Mouse (Mus musculus) hematopoietic stem cell, adult 5-6 weeks (primary cell): ENCODE results near the gene Cpsf4. TPM values are rescaled to one million over a fixed set of nuclear protein-coding genes. Genes with fewer than 3 reads are reported as not detected.
"Not testable (repeated sequence)": the region's sequence is repeated elsewhere in the genome, so short reads cannot be mapped to it uniquely, and the experiment has no call there.

Source experiments
- ATAC-seq, 2 experiments: fragments of 125-278 bp in 1 of 2; replicated peaks in 1 of 2; 2 replicates each; pipeline ENCODE4 v1.8.0; 2016 to 2017; ENCODE audit warnings: inconsistent platforms in 2 of 2, mild to moderate bottlenecking in 2 of 2, moderate number of reproducible peaks in 2 of 2, low read depth in 1 of 2, moderate TSS enrichment in 1 of 2; ENCODE audit not compliant: low FRiP score in 2 of 2, poor library complexity in 2 of 2, severe bottlenecking in 2 of 2, insufficient read depth in 1 of 2, low TSS enrichment in 1 of 2
- total RNA-seq: library from RNA; stranded (forward); fragments of 172-1452, 232-1000 nt; gene quantifications from 2 replicates; pipeline ENCODE4 v1.2.3, GENCODE M21; 2017

Cpsf4 gene
- total RNA-seq, result 44.4 and 44.5 TPM in 2 replicates

GRCm38 (mm10) chr5:145166536-145167305 lies at the start of gene Cpsf4, which contains the start of gene Ptcd1:
Gene Cpsf4 (plus strand): TSS chr5:145167213.
Gene Ptcd1 (minus strand): TSS chr5:145167108.
- peak; percentile 93 for ATAC-seq

GRCm38 (mm10) chr5:145118005-145118404 lies 49.0 kb upstream of the Cpsf4 start:
- ATAC-seq, result no peak

GRCm38 (mm10) chr5:145118461-145118860 lies 48.6 kb upstream of the Cpsf4 start:
- ATAC-seq, result no peak

- ATAC-seq, result no peak
These were observed 47.6 kb upstream of the Cpsf4 start for GRCm38 (mm10) chr5:145119385-145119784.

GRCm38 (mm10) chr5:145120921-145121320 lies 46.1 kb upstream of the Cpsf4 start:
- ATAC-seq, result no peak

DNA sequence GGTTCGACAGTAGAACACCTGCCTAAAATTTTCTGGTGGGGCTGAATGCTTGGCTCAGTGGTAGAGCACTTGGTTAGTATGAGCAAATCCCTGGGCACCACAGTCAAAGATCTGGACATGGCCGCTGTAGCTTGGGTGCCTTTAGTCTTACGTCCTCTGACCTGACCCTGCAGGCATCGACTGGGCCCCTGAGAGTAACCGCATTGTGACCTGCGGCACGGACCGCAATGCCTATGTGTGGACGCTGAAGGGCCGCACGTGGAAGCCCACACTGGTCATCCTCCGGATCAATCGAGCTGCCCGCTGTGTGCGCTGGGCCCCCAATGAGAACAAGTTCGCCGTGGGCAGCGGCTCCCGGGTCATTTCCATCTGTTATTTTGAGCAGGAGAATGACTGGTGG lies 43.6 kb upstream of the Cpsf4 start:
- ATAC-seq, result no peak

- ATAC-seq, result no peak
These were observed 40.4 kb upstream of the Cpsf4 start for GRCm38 (mm10) chr5:145126580-145126979.

DNA sequence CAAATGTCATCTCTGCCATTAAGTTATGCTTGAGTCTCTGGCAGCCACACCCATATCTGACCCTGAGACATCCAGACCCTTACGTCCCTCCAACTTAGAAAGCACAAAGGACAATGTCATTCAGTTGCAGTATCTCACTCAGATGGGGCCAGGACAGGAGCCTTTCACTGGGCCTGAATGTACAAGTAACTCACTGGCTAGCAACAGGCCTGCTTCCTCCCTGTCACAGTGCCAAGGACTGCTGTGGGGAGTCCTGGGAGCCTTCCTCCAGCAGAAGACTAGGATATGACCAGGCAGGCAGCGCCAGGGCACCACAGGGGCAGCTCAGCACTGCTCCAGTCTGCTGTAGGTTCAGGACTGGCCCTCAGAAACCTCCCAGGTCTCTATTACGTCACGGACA lies 37.9 kb upstream of the Cpsf4 start:
- no peak for ATAC-seq

GRCm38 (mm10) chr5:145129773-145130172 lies 37.2 kb upstream of the Cpsf4 start:
- not testable (repeated sequence) for ATAC-seq

GRCm38 (mm10) chr5:145130191-145130590 lies 36.8 kb upstream of the Cpsf4 start:
- no peak for ATAC-seq

DNA sequence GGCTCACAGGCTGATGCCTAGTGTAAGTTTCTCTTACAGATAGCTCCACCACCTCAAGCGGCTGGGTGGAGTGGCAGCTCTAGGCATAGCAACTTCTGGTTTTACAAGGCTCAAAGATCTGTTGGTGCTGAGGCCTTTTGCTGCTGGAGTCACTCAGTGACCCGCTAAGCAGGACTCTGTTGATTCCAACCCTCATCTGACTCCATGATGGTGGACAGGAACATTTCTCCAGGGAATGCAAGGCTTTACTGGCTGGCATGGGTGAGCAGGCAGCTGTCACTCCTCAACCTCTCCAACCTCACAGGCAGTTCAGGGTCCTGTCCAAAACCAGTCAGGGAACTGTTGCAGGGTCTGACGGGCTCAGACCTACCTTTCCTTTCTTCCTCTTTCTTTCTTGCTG lies 36.0 kb upstream of the Cpsf4 start:
- 0 out of 4 replicates have a peak, but pooled peaks have one; percentile 13 to 19 for ATAC-seq

- not testable (repeated sequence) for ATAC-seq
These were observed 33.7 kb upstream of the Cpsf4 start for GRCm38 (mm10) chr5:145133275-145133674.

- ATAC-seq, result no peak
These were observed 28.2 kb upstream of the Cpsf4 start for GRCm38 (mm10) chr5:145138836-145139235.

DNA sequence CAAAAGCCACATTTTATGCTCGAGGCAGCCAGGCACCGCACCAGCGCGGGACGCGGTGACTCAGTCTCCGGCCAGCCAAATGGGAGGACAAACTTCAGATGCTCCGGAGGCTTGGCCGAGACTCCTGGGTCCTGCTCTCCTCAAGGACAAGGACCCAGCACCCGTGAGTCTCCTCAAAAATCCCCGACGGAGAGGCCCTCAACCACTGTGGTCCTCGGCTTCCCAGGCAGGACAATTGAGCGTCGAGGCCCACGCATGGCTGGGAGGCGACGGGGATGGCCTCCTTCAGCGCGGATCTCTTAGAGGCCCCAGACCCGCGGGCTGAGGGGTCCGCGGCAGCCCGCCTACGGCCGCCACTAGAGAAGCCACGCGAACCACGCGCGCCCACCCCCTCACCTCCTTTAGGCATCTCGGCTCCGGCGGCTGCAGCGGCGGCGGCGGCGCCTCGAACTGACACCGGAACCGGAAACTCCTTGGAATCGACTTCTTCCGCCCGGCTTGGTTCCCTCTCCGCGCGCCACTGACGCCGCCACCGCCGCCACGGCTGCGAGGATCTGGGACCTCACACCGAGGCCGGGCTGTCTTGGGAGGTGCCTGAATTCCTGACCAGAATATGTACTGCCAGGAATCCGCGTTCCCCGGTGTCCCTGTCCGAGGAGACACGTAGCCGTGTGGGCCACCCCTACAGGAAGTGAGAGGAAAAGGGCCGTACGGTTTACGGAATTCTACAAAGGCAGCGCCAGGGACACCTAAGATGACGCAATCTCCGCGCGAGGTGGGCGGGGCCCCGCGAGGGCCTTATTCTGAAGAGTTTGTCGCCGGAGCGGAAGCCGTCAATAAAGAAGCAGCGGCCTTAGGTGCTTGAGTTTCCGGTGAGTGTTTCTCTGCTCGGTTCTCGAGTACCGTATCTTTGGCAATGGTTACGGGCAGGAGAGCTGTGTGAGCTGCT lies 27.2 kb upstream of the Cpsf4 start, which contains the start of the genes Pdap1 and Bud31:
Pdap1 (minus strand) TSS at position 668 of the 949 bp plus-strand sequence.
Bud31 (plus strand) TSS at position 792 of the 949 bp plus-strand sequence.
- peak; percentile 88 to 90 for ATAC-seq

- ATAC-seq, result no peak; a peak in 1 of 4 replicates
These were observed 26.4 kb upstream of the Cpsf4 start for GRCm38 (mm10) chr5:145140611-145141010.

- no peak for ATAC-seq
These were observed 19.3 kb upstream of the Cpsf4 start for GRCm38 (mm10) chr5:145147748-145148147.

- no peak for ATAC-seq
These were observed 17.7 kb upstream of the Cpsf4 start for GRCm38 (mm10) chr5:145149294-145149693.

- ATAC-seq, result no peak
These were observed 14.3 kb upstream of the Cpsf4 start for GRCm38 (mm10) chr5:145152690-145153089.
